Mouse (Mus musculus) stomach, embryonic 14.5 days (tissue): Measurements from ENCODE around the gene Gm8994. TPM values are rescaled to one million over a fixed set of nuclear protein-coding genes. Genes with fewer than 3 reads are reported as not detected.

Experiments
- ATAC-seq: fragments of 200-750 bp; cut with Nextera tagmentation; 2 replicates; pipeline ENCODE4 v1.8.0; 2017; ENCODE audit warnings: low read depth, moderate TSS enrichment; ENCODE audit not compliant: insufficient number of reproducible peaks, insufficient read depth, low FRiP score
- H3K27ac ChIP-seq: fragments of 300-500 bp; sonication (generic); 2 replicates; pipeline ENCODE4 v1.5.1; 2014; ENCODE audit warnings: mild to moderate bottlenecking, low read length, moderate library complexity, mixed read lengths
- H3K27me3 ChIP-seq: fragments of 300-500 bp; sonication (generic); 2 replicates; pipeline ENCODE4 v1.6.1; 2014; ENCODE audit warnings: low read length, control low read depth, mixed read lengths; ENCODE audit not compliant: control insufficient read depth, insufficient read depth
- H3K36me3 ChIP-seq: fragments of 300-500 bp; sonication (generic); 2 replicates; pipeline ENCODE4 v1.6.1; 2014; ENCODE audit warnings: mild to moderate bottlenecking, control low read depth, low read length, moderate library complexity, mixed read lengths; ENCODE audit not compliant: control insufficient read depth, insufficient read depth
- H3K4me1 ChIP-seq: fragments of 300-500 bp; sonication (generic); 2 replicates; pipeline ENCODE4 v1.6.1; 2014; ENCODE audit warnings: low read length, control low read depth, mixed read lengths; ENCODE audit not compliant: control insufficient read depth, insufficient read depth
- H3K4me2 ChIP-seq: fragments of 300-500 bp; sonication (generic); replicated peaks from 2 replicates; pipeline ENCODE4 v1.6.1; 2014; ENCODE audit warnings: low read depth, low read length, control low read depth
- H3K4me3 ChIP-seq: fragments of 300-500 bp; sonication (generic); 2 replicates; pipeline ENCODE4 v1.5.1; 2014; ENCODE audit warnings: low read depth, low read length, control low read depth
- H3K9ac ChIP-seq: fragments of 300-500 bp; sonication (generic); replicated peaks from 2 replicates; pipeline ENCODE4 v1.6.1; 2014; ENCODE audit warnings: low read depth, mild to moderate bottlenecking, control low read depth, low read length, moderate library complexity, mixed read lengths
- H3K9me3 ChIP-seq: fragments of 300-500 bp; sonication (generic); 2 replicates; pipeline ENCODE4 v1.6.1; 2016; ENCODE audit warnings: low read depth, low read length, control low read depth; ENCODE audit not compliant: control insufficient read depth
- polyA plus RNA-seq: library from polyadenylated mRNA; unstranded; fragments of >200 nt; fragmentation: Nextera tagmentation; extraction: Ambion mirVana; gene quantifications from 2 replicates; pipeline ENCODE4 v1.2.1, GENCODE M21; 2014

Gene Gm8994
- polyA plus RNA-seq, 1 experiment from 2014 or later = not detected

DNA sequence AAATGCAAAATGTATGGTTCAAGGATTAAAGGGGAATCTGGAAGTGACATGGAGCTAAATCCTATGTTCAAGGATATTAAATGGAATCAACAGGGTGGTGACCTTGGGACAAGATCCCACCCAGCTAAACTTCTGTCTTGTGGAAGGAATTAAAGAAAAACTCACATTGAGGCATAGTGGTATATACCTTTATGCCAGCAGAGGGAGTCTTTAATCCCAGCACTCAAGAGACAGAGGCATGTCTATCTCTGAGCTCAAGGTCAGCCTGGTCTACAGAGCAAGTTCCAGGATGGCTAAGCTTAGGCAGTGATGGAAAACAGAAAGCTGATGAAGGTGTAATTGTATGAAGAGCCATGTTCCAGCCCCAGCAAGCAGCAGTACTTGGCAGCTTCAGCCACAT is 48.8 kb downstream of the Gm8994 start:
- no peaks in the 10 kb centered on the region for H3K9me3 ChIP-seq
- H3K27ac ChIP-seq = no peak overlapping the region
- ATAC-seq = no peak
- H3K9ac ChIP-seq = no peak overlapping the region
- no peaks in the 10 kb centered on the region for H3K27me3 ChIP-seq
- H3K4me3 ChIP-seq = no peak overlapping the region
- H3K4me2 ChIP-seq = no peak overlapping the region
- H3K36me3 ChIP-seq = no peaks in the 10 kb centered on the region
- no peaks in the 10 kb centered on the region for H3K4me1 ChIP-seq

Other genes starting within 250 kb of the Gm8994 start
- gene Grin2b, start 154.0 kb upstream of the Gm8994 start, polyA plus RNA-seq = 1.8 and 2.7 TPM in 2 replicates
- 0.36 TPM in 2 replicates for gene E330021D16Rik, start 88.0 kb downstream of the Gm8994 start, polyA plus RNA-seq
- 49.9 and 59.3 TPM in 2 replicates for gene Atf7ip, start 178.6 kb downstream of the Gm8994 start, polyA plus RNA-seq